Mouse (Mus musculus) splenic B cell, adult 2 months (primary cell): ENCODE data around the gene Reg3g.
"Not testable (repeated sequence)": the region's sequence is repeated elsewhere in the genome, so short reads cannot be mapped to it uniquely, and the experiment has no call there.

Experiments used
- DNase-seq: peaks from one replicate; pipeline ENCODE4 v3.0.0-alpha.2; 2011; ENCODE audit warnings: low read depth, low spot score
- H3K27me3 ChIP-seq: 2 replicates; pipeline ENCODE4 v1.6.1; 2012; ENCODE audit warnings: mild to moderate bottlenecking, low read length, moderate library complexity, mixed read lengths; ENCODE audit not compliant: control insufficient read depth, poor library complexity, insufficient read depth, severe bottlenecking
- H3K36me3 ChIP-seq: 2 replicates; pipeline ENCODE4 v1.6.1; 2012; ENCODE audit warnings: mild to moderate bottlenecking, low read length, moderate library complexity, mixed read lengths; ENCODE audit not compliant: control insufficient read depth, poor library complexity, insufficient read depth, severe bottlenecking

Gene Reg3g

DNA sequence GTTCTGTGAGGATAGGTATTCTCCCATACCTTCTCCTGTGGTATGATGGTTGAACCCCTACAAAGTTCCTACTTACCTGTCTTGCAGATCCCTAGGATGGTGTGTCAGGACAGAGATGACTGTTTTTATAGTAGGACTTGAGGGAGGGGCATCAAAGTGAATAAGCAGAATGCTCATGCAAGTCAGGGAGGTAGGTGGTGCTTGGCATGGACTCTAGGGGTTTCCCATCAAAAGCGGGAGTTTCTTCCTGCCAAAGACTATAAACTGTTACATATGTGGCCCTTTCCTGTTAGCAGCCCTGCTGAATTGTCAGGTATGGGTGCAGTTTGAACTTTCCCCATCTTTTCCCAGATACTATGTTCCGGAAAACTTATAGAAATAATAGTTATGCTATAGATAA lies at the start of gene Reg3g:
Reg3g (minus strand) TSS at position 101 of the 400 bp plus-strand sequence.
- H3K27me3 ChIP-seq, result no peaks in the 10 kb centered on the region
- no peak for DNase-seq
- H3K36me3 ChIP-seq, result no peaks in the 10 kb centered on the region

DNA sequence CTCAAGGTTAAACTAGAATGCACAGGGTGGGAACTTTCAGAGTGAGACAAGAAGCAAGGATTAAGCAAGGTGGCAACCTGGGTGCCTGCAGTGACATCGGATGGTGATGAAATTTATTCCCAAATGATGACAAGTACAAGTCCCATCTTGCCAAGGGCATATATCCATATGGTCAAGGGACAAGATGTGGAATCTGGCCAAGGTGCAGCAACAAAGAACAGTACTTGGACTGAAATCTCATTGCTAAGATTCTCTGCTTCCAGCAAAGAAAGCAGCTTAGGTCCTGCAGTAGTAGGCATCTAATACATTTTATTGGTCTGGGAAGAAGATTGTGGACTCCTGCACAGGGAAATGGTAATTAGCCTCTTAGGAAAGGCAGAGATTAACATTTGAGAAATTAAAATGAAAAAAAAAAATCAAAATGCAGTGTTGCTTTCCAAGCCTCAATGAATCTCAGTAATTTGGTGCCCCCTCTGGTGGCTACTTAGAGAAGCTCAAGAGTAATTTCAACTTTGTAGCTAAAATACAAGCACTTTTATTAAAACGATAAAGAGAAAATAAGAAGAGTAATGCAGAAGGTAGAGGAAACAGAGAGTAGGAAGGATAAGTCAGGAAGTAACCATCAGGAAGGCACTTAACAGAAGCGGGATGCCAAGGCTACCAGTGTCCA lies 47.2 kb upstream of the Reg3g start:
- no peaks in the 10 kb centered on the region for H3K27me3 ChIP-seq
- no peak for DNase-seq

DNA sequence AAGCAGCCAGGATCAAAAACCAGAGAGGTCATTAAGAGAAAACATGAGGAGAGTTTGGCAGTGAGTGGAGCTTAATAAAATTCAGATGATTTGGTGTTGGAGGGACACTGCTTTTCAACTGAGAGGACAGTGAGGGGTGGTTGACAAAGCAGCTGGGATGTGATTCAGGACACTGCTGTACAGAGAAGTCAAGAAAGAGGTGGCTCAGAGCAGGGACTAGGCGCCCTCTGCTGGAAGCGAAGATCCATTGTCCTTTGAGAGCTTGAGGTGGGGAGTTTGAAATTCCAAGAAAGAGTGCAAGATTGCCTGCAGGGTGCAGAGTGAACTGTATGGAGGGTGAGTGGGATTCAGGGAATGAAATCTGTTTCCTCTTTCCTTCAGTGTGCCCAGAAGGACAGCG lies 44.2 kb upstream of the Reg3g start:
- Histone ChIP-seq H3K36me3 (no peaks in the 10 kb centered on the region), H3K27me3 (no peaks in the 10 kb centered on the region)
- DNase-seq, result no peak

More for the DNA sequence above, 47.2 kb upstream of the Reg3g start:
- H3K36me3 ChIP-seq, result no peaks in the 10 kb centered on the region

DNA sequence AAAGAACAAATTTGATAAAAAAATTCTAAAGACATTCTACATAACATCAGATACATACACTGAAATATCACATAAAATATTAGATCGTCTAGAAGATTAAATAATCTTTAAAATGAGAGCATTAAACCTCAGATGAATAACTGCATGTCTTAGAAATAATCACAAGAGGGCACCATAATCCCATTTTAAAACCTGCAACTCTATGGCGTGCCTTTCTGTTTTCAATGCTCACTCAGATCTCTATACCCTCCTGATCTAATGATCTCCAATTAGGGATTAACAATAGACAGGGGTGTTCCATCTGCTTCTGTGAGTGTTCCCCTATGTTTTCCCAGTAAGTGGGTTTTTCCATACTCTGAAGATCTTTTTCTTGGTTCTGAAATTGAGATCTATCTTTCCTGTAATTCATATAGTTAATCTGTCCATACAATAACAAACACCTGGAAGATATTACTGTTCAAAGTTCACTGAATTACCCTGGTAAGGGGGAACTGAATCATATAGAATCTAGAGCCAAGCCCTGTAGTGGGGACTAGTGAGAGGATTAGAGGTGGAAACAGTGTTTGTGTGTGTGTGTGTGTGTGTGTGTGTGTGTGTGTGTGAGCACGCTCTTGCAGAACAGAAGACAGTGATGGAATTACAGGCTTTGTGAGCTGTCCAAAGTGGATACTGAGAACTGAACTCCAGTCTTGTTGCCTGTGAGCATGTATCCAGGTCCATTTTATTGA lies 41.7 kb upstream of the Reg3g start:
- Histone ChIP-seq H3K36me3 (no peaks in the 10 kb centered on the region), H3K27me3 (no peaks in the 10 kb centered on the region)
- no peak for DNase-seq

DNA sequence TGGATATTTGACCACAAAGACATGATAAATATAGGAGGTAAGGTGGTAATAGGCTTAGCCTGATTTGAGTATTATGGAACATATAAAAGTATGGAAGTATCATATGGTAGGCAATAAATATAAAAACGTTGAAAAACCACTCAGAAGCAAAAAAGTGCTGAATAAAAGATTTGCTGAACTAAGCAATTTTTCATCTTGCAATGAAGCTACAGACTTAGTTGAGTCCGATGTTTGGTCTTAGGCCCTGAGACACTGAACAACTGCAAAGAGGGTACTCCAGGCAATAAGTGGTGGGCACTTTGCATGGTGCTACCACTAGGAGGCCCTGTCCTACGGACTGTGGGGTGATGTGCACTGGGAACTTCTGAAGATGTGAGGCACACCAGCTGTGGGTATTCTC lies 37.1 kb upstream of the Reg3g start:
- no peaks in the 10 kb centered on the region for H3K36me3 ChIP-seq
- DNase-seq, result no peak
- no peaks in the 10 kb centered on the region for H3K27me3 ChIP-seq

DNA sequence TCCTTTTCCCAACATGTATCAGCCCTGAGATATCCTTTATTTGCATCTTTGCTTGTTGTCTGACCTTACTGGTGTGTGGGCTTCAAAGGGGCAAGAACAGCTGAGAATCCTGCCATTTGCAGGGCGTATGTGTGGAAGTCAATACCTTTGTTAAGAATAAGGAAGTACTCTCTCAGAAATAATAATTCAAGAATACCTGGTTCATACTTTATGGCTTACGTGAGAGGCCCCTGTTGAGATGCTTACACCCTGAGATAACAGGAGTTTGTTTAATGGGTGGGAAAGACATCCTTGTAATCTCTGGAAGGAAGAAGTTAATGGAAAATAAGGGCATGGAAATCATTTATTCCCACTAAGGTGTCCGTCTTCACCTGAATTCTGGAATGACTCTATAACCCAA lies 26.0 kb upstream of the Reg3g start:
- no peaks in the 10 kb centered on the region for H3K36me3 ChIP-seq
- no peaks in the 10 kb centered on the region for H3K27me3 ChIP-seq
- no peak for DNase-seq

DNA sequence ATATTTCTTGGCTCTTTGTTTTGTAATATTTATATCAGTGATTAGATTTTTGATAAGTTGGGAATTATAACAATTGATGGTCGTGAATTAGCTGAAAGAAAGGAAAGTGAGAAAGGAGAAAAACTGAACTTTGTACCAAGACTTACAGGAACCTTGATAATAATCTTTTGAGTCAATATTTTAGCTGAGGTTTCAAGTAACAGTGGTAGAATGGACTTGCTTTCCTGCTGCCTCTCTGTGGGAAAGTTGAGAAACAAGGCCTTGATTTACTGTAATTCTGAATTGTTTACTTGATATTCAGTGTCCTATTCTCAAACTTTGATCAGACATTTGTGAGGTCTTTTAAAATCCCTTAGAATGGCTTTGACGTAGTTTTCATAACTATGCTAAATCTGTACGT lies 615 bp upstream of the Reg3g start:
- DNase-seq, result no peak
- Histone ChIP-seq H3K36me3 (no peaks in the 10 kb centered on the region), H3K27me3 (no peaks in the 10 kb centered on the region)

DNA sequence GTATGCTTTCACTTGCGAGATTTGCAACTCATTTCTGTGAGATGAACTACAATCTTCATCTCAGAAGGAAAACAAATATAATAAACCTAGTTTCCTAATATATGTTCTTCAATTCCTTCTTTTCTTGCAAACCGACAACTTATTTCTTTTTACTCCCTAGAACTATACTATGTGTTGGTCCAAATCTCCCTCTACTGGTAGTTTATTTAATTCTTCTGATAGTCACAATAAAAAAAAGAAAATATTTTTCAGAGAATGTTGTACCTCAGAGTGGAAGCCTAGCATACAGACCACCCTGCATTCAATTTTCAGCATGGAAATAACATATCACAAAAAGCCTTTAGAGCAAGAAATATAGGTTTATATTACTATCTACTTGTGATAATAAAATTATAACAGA lies 5.4 kb downstream of the Reg3g start:
- Histone ChIP-seq H3K36me3 (no peaks in the 10 kb centered on the region), H3K27me3 (no peaks in the 10 kb centered on the region)
- DNase-seq, result no peak

DNA sequence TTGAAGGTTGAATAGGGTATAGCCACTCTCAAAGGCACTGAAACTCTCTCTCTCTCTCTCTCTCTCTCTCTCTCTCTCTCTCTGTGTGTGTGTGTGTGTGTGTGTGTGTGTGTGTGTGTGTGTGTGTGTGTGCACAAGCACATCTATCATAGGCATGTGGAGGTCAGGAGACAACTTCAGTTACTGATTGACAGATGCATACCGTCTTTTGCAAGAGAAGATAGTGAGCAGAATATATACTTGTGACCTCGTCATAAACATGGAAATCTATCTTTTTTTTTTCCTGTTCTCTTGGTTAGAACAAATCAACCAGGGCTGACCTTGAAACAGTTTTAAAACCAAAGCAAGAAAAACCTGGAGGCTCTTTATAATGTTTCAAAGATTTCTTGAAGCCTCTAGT lies 6.3 kb downstream of the Reg3g start:
- Histone ChIP-seq H3K36me3 (no peaks in the 10 kb centered on the region), H3K27me3 (no peaks in the 10 kb centered on the region)
- no peak for DNase-seq

DNA sequence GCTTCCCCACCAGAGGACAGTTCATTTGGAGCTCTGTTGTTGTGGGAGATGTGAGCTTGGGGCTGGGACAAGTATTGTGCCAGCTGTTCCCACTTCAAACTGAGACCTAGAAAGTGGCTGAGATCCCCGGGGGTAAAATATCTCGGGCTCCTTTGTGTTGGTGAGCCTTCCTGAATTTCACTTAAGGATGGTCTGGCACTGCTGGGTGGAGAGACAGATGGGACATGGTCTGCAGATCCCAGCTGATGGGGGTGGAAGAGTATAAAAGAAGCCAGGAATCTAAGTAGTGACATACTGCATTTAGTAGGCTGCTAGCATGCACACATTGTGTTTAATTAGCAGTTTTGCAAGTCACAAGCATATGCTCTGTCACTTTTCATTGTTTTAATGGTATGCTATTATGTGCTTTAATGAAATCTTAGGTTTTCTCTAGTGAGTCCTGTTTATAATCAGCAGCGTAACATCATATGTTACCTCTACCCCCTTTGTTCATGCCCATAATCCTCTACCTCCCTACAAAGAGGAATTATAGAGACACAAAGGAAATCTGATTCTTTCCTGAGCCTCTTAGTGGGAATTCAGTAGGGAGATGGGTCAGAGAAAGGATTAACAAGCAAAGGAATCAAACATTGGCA lies 8.4 kb downstream of the Reg3g start:
- H3K27me3 ChIP-seq, result no peaks in the 10 kb centered on the region
- no peak for DNase-seq
- H3K36me3 ChIP-seq, result no peaks in the 10 kb centered on the region

DNA sequence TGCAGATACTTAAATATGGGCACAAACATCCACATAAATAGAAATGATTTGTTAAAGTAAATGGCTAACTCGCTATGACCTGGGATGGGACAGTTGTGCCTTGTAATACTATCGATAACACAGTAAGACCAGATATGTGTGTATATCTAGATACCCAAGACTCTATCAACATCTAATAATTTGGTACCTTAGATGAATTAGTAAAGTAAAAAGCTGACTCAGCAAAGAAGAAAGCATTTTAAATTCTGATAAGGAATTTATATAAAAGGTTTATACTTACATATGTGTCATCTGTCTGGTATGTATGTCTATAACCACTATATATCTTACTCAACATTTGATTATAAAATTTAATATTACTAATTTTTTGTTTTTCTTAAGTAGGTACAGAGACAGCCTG lies 15.9 kb downstream of the Reg3g start:
- no peaks in the 10 kb centered on the region for H3K36me3 ChIP-seq
- H3K27me3 ChIP-seq, result no peaks in the 10 kb centered on the region
- no peak for DNase-seq

DNA sequence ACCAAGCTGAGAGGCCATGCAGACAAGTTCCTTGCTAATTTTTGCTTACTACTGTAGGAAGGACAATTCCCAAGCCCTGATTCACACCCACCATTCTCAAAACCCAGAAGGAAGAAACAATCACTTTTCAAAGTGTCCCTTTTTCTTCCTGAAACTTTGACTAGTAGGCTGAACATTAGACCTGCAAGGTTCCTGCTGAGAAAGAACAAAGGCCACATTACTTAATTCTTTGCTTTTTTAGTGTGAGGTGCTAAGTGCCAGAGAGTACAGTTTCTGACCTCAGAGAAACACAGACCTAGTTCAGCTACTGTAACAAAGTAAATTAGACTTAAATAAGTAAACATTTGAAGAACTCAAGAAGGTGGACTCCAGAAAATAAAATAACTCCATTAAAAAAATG lies 20.3 kb downstream of the Reg3g start:
- DNase-seq, result no peak
- Histone ChIP-seq H3K27me3 (peaks cover 2% of the 10 kb centered on the region; the same call in 1 of the 2 replicates), H3K36me3 (no peaks in the 10 kb centered on the region)

DNA sequence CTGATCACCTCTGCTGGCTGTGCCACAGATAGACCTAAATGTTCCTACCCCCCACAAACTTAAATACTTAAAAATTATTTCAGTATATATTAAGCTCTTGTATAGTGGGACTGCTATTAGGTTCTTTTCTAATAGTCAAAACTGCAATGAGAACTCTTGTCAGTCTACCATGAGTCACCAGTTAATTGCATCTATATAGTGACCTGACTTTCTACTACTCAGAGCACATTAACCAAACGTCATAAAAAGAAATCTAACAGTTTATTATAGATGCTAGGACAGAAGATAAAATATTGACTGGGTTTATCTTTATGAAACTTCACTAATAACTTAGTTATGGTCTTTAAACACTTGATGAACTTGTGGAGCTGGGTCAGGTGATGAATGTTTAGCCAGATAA lies 21.5 kb downstream of the Reg3g start:
- H3K36me3 ChIP-seq, result no peaks in the 10 kb centered on the region
- DNase-seq, result no peak

DNA sequence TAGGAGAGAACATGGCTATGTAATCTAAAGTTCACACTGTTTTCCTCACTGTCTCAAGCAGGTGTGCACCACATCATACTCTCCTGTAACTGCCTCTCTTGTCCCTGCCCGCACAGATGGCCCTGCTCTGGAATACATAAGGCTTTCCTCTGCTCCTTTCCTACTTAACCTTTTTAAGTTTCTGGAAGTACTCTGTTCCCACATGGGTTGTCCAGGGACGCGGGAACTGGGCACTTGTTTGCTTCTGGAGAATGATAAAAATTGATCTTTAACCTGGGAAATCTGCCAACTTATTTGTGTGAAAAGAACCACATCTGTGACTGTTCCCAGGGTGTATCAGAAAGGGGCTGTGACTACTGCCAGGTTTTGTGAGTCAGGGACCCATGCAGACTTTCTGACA lies 43.2 kb downstream of the Reg3g start:
- no peak for DNase-seq
- Histone ChIP-seq H3K27me3 (no peaks in the 10 kb centered on the region), H3K36me3 (no peaks in the 10 kb centered on the region)

More for the DNA sequence above, 21.5 kb downstream of the Reg3g start:
- H3K27me3 ChIP-seq, result peaks cover 2% of the 10 kb centered on the region; the same call in 1 of the 2 replicates

DNA sequence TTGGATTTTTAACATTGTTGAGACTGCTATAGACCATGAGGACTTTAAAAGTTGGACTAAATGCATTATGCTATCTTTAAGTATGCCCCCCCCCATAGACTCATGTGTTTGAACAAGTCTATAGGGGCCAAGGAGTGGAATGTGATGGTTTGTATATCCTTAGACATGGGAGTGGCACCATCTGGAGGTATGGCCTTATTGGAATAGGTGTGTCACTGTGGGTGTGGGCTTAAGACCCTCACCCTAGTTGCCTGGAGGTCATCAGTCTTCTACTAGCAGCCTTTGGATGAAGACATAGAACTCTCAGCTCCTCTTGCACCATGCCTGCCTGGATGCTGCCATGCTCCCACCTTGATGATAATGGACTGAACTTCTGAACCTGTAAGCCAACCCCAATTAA lies 46.3 kb downstream of the Reg3g start, which contains the start of gene Reg1:
Reg1 (plus strand) TSS at position 301 of the 400 bp plus-strand sequence.
- DNase-seq, H3K36me3 ChIP-seq, H3K27me3 ChIP-seq: not testable (repeated sequence)
